Mouse (Mus musculus): Measurements from ENCODE around the gene Wbp11. TPM values are rescaled to one million over a fixed set of nuclear protein-coding genes. Genes with fewer than 3 reads are reported as not detected.
"Not testable (repeated sequence)": the region's sequence is repeated elsewhere in the genome, so short reads cannot be mapped to it uniquely, and the experiment has no call there.

The Wbp11 gene
- total RNA-seq, 2 experiments from 2014 or later = 114 to 116 TPM

GRCm38 (mm10) chr6:136800710-136801109 is 27.3 kb downstream of the Wbp11 start:
- H3K27ac ChIP-seq = no peak overlapping the region
- no peak overlapping the region for H3K4me3 ChIP-seq
- intact Hi-C loops (cut with DNase I) = no loop called here
- no peak for TF ChIP-seq CTCF (IDR thresholded peaks at IDR 0.05)
- DNase-seq (ENCODE audit: extremely low spot score in 1 of 2, low spot score in 2 of 2) = no peak

GRCm38 (mm10) chr6:136797874-136798693 is 29.9 kb downstream of the Wbp11 start:
- H3K4me3 ChIP-seq; intact Hi-C loops (cut with DNase I); DNase-seq (ENCODE audit: extremely low spot score in 1 of 2, low spot score in 2 of 2); H3K27ac ChIP-seq: not testable (repeated sequence)

GRCm38 (mm10) chr6:136795850-136796249 is 32.2 kb downstream of the Wbp11 start:
- TF ChIP-seq CTCF (IDR thresholded peaks at IDR 0.05) = no peak
- no peak for DNase-seq (ENCODE audit: extremely low spot score in 1 of 2, low spot score in 2 of 2)
- intact Hi-C loops (cut with DNase I) = no loop called here
- Histone ChIP-seq H3K4me3 (no peak overlapping the region), H3K27ac (no peak overlapping the region)

- DNase-seq (ENCODE audit: extremely low spot score in 1 of 2, low spot score in 2 of 2) = no peak
- TF ChIP-seq CTCF (IDR thresholded peaks at IDR 0.05) = no peak
- Histone ChIP-seq H3K27ac (no peak overlapping the region), H3K4me3 (no peak overlapping the region)
- intact Hi-C loops (cut with DNase I) = no loop called here
These were observed 32.9 kb downstream of the Wbp11 start for GRCm38 (mm10) chr6:136795110-136795509.

- no peak for DNase-seq (ENCODE audit: extremely low spot score in 1 of 2, low spot score in 2 of 2)
- H3K27ac ChIP-seq = no peak overlapping the region
- H3K4me3 ChIP-seq = no peak overlapping the region
- no peak for TF ChIP-seq CTCF (IDR thresholded peaks at IDR 0.05)
- intact Hi-C loops (cut with DNase I) = no loop called here
These were observed 34.1 kb downstream of the Wbp11 start for GRCm38 (mm10) chr6:136793831-136794525.

GRCm38 (mm10) chr6:136792884-136793758 is 34.9 kb downstream of the Wbp11 start:
- intact Hi-C loops (cut with DNase I) = no loop called here
- TF ChIP-seq CTCF (IDR thresholded peaks at IDR 0.05) = no peak
- Histone ChIP-seq H3K27ac (no peak overlapping the region), H3K4me3 (no peak overlapping the region)
- DNase-seq (ENCODE audit: extremely low spot score in 1 of 2, low spot score in 2 of 2) = no peak

- no peak for TF ChIP-seq CTCF (IDR thresholded peaks at IDR 0.05)
- H3K27ac ChIP-seq = no peak overlapping the region
- intact Hi-C loops (cut with DNase I) = no loop called here
These were observed 38.6 kb downstream of the Wbp11 start for GRCm38 (mm10) chr6:136789391-136789971.

GRCm38 (mm10) chr6:136782761-136783160 is 45.3 kb downstream of the Wbp11 start:
- DNase-seq (ENCODE audit: extremely low spot score in 1 of 2, low spot score in 2 of 2) = peak in 1 of 2 experiments; percentile 29

More at GRCm38 (mm10) chr6:136789391-136789971, 38.6 kb downstream of the Wbp11 start:
- no peak for DNase-seq (ENCODE audit: extremely low spot score in 1 of 2, low spot score in 2 of 2)
- no peak overlapping the region for H3K4me3 ChIP-seq

GRCm38 (mm10) chr6:136782146-136782545 is 45.9 kb downstream of the Wbp11 start:
- DNase-seq (ENCODE audit: extremely low spot score in 1 of 2, low spot score in 2 of 2) = no peak
- intact Hi-C loops (cut with DNase I) = no loop called here
- Histone ChIP-seq H3K4me3 (no peak overlapping the region), H3K27ac (no peak overlapping the region)
- TF ChIP-seq CTCF (IDR thresholded peaks at IDR 0.05) = no peak

More at GRCm38 (mm10) chr6:136782761-136783160, 45.3 kb downstream of the Wbp11 start:
- Histone ChIP-seq H3K4me3 (no peak overlapping the region), H3K27ac (no peak overlapping the region)
- intact Hi-C loops (cut with DNase I) = no loop called here
- no peak for TF ChIP-seq CTCF (IDR thresholded peaks at IDR 0.05)

GRCm38 (mm10) chr6:136781377-136781986 is 46.6 kb downstream of the Wbp11 start, which contains the start of gene Gucy2c:
Gene Gucy2c (minus strand): TSS chr6:136781765.
- no peak for DNase-seq (ENCODE audit: extremely low spot score in 1 of 2, low spot score in 2 of 2)
- no peak for TF ChIP-seq CTCF (IDR thresholded peaks at IDR 0.05)
- intact Hi-C loops (cut with DNase I) = no loop called here

GRCm38 (mm10) chr6:136776392-136776791 is 51.6 kb downstream of the Wbp11 start:
- Histone ChIP-seq H3K4me3 (no peak overlapping the region), H3K27ac (no peak overlapping the region)
- no peak for DNase-seq (ENCODE audit: extremely low spot score in 1 of 2, low spot score in 2 of 2)
- no peak for TF ChIP-seq CTCF (IDR thresholded peaks at IDR 0.05)
- intact Hi-C loops (cut with DNase I) = no loop called here

More at GRCm38 (mm10) chr6:136781377-136781986, 46.6 kb downstream of the Wbp11 start, which contains the start of gene Gucy2c:
- no peak within 1 kb of the TSS for H3K27ac ChIP-seq
- H3K4me3 ChIP-seq = no peak within 1 kb of the TSS
